Mouse (Mus musculus): ENCODE measurements around the gene Plk1. TPM values are rescaled to one million over a fixed set of nuclear protein-coding genes. Genes with fewer than 3 reads are reported as not detected.

The Plk1 gene
- 2.0 and 2.1 TPM in 2 replicates for polyA plus RNA-seq (2012; rRNA removed)

GRCm38 (mm10) chr7:122158915-122159902 lies at the start of gene Plk1:
Plk1 (plus strand) TSS chr7:122159439.
- H3K27me3 ChIP-seq (ENCODE audit: control insufficient read depth, insufficient read depth, low read length), result no peaks in the 10 kb centered on the region
- peak within 1 kb of the TSS; percentile 97 for H3K4me3 ChIP-seq (replicated peaks; ENCODE audit: insufficient read depth, low read depth, low read length)
- TF ChIP-seq POLR2A (IDR thresholded peaks at IDR 0.05; ENCODE audit: borderline replicate concordance, insufficient read depth, low read length) (no peak), CTCF (IDR thresholded peaks at IDR 0.05; ENCODE audit: borderline replicate concordance, insufficient read depth, low read depth, low read length) (no peak)
- peak; percentile 72 to 76 for DNase-seq
- WGBS, result under 1% methylated on average over 63 of the region's 63 CpGs
- H3K4me1 ChIP-seq (ENCODE audit: control insufficient read depth, insufficient read depth, low read length), result no peaks in the 10 kb centered on the region; the same call in 1 of the 2 replicates
- H3K27ac ChIP-seq (ENCODE audit: insufficient read depth, low read length), result no peak within 1 kb of the TSS

GRCm38 (mm10) chr7:122123518-122123917 lies 35.7 kb upstream of the Plk1 start:
- Histone ChIP-seq H3K27ac (ENCODE audit: insufficient read depth, low read length) (no peak overlapping the region), H3K4me3 (replicated peaks; ENCODE audit: insufficient read depth, low read depth, low read length) (no peak overlapping the region), H3K27me3 (ENCODE audit: control insufficient read depth, insufficient read depth, low read length) (no peaks in the 10 kb centered on the region), H3K4me1 (ENCODE audit: control insufficient read depth, insufficient read depth, low read length) (no peaks in the 10 kb centered on the region)
- TF ChIP-seq CTCF (IDR thresholded peaks at IDR 0.05; ENCODE audit: borderline replicate concordance, insufficient read depth, low read depth, low read length), result no peak
- no peak for TF ChIP-seq POLR2A (IDR thresholded peaks at IDR 0.05; ENCODE audit: borderline replicate concordance, insufficient read depth, low read length)
- WGBS, result 90% methylated on average over 4 of the region's 4 CpGs
- DNase-seq, result no peak

- no peak overlapping the region for H3K4me3 ChIP-seq (replicated peaks; ENCODE audit: insufficient read depth, low read depth, low read length)
- TF ChIP-seq CTCF (IDR thresholded peaks at IDR 0.05; ENCODE audit: borderline replicate concordance, insufficient read depth, low read depth, low read length), result no peak
- TF ChIP-seq POLR2A (IDR thresholded peaks at IDR 0.05; ENCODE audit: borderline replicate concordance, insufficient read depth, low read length), result no peak
Observed at GRCm38 (mm10) chr7:122125636-122126035, 33.6 kb upstream of the Plk1 start.

GRCm38 (mm10) chr7:122126946-122127345 lies 32.3 kb upstream of the Plk1 start:
- no peak for TF ChIP-seq POLR2A (IDR thresholded peaks at IDR 0.05; ENCODE audit: borderline replicate concordance, insufficient read depth, low read length)
- TF ChIP-seq CTCF (IDR thresholded peaks at IDR 0.05; ENCODE audit: borderline replicate concordance, insufficient read depth, low read depth, low read length), result no peak
- Histone ChIP-seq H3K27me3 (ENCODE audit: control insufficient read depth, insufficient read depth, low read length) (no peaks in the 10 kb centered on the region), H3K4me3 (replicated peaks; ENCODE audit: insufficient read depth, low read depth, low read length) (no peak overlapping the region), H3K4me1 (ENCODE audit: control insufficient read depth, insufficient read depth, low read length) (no peaks in the 10 kb centered on the region), H3K27ac (ENCODE audit: insufficient read depth, low read length) (no peak overlapping the region)
- no peak for DNase-seq
- WGBS, result 92% methylated on average over 11 of the region's 11 CpGs

More at GRCm38 (mm10) chr7:122125636-122126035, 33.6 kb upstream of the Plk1 start:
- H3K4me1 ChIP-seq (ENCODE audit: control insufficient read depth, insufficient read depth, low read length), result no peaks in the 10 kb centered on the region
- H3K27me3 ChIP-seq (ENCODE audit: control insufficient read depth, insufficient read depth, low read length), result no peaks in the 10 kb centered on the region
- 65% methylated on average over 8 of the region's 8 CpGs for WGBS
- DNase-seq, result no peak
- H3K27ac ChIP-seq (ENCODE audit: insufficient read depth, low read length), result no peak overlapping the region

GRCm38 (mm10) chr7:122131834-122132233 lies 27.4 kb upstream of the Plk1 start:
- no peak for DNase-seq
- Histone ChIP-seq H3K4me3 (replicated peaks; ENCODE audit: insufficient read depth, low read depth, low read length) (no peak overlapping the region), H3K4me1 (ENCODE audit: control insufficient read depth, insufficient read depth, low read length) (no peaks in the 10 kb centered on the region; the same call in 1 of the 2 replicates), H3K27me3 (ENCODE audit: control insufficient read depth, insufficient read depth, low read length) (no peaks in the 10 kb centered on the region), H3K27ac (ENCODE audit: insufficient read depth, low read length) (no peak overlapping the region)
- TF ChIP-seq POLR2A (IDR thresholded peaks at IDR 0.05; ENCODE audit: borderline replicate concordance, insufficient read depth, low read length) (no peak), CTCF (IDR thresholded peaks at IDR 0.05; ENCODE audit: borderline replicate concordance, insufficient read depth, low read depth, low read length) (no peak)

- Histone ChIP-seq H3K27me3 (ENCODE audit: control insufficient read depth, insufficient read depth, low read length) (no peaks in the 10 kb centered on the region), H3K27ac (ENCODE audit: insufficient read depth, low read length) (no peak within 1 kb of the TSS), H3K4me1 (ENCODE audit: control insufficient read depth, insufficient read depth, low read length) (no peaks in the 10 kb centered on the region; the same call in 1 of the 2 replicates), H3K4me3 (replicated peaks; ENCODE audit: insufficient read depth, low read depth, low read length) (peak within 1 kb of the TSS; percentile 93)
- WGBS, result under 1% methylated on average over 54 of the region's 54 CpGs
- DNase-seq, result peak; percentile 98 to 99
- TF ChIP-seq CTCF (IDR thresholded peaks at IDR 0.05; ENCODE audit: borderline replicate concordance, insufficient read depth, low read depth, low read length), result no peak
- peak; percentile 79; the same call in 1 of the 2 replicates for TF ChIP-seq POLR2A (IDR thresholded peaks at IDR 0.05; ENCODE audit: borderline replicate concordance, insufficient read depth, low read length)
Observed at GRCm38 (mm10) chr7:122132497-122133337, 26.5 kb upstream of the Plk1 start, which contains the start of the genes Palb2 and Dctn5. Palb2 (minus strand) TSS chr7:122132985. Dctn5 (plus strand) TSS chr7:122133041.

- Histone ChIP-seq H3K4me1 (ENCODE audit: control insufficient read depth, insufficient read depth, low read length) (no peaks in the 10 kb centered on the region; the same call in 1 of the 2 replicates), H3K4me3 (replicated peaks; ENCODE audit: insufficient read depth, low read depth, low read length) (peak overlapping the region; percentile 93), H3K27ac (ENCODE audit: insufficient read depth, low read length) (no peak overlapping the region), H3K27me3 (ENCODE audit: control insufficient read depth, insufficient read depth, low read length) (no peaks in the 10 kb centered on the region)
- 18% methylated on average over 8 of the region's 8 CpGs for WGBS
- TF ChIP-seq POLR2A (IDR thresholded peaks at IDR 0.05; ENCODE audit: borderline replicate concordance, insufficient read depth, low read length), result no peak
- no peak for TF ChIP-seq CTCF (IDR thresholded peaks at IDR 0.05; ENCODE audit: borderline replicate concordance, insufficient read depth, low read depth, low read length)
- DNase-seq, result no peak
Observed at GRCm38 (mm10) chr7:122133338-122133625, 26.0 kb upstream of the Plk1 start.

All from cerebellum, adult 2 months (tissue).